Mouse (Mus musculus): Measurements from ENCODE around the gene Calhm5.

Gene Calhm5

GRCm38 (mm10) chr10:34069606-34070005, 26.7 kb downstream of the Calhm5 start:
- no peak for DNase-seq

GRCm38 (mm10) chr10:34066591-34066990, 29.7 kb downstream of the Calhm5 start:
- DNase-seq = no peak

DNA sequence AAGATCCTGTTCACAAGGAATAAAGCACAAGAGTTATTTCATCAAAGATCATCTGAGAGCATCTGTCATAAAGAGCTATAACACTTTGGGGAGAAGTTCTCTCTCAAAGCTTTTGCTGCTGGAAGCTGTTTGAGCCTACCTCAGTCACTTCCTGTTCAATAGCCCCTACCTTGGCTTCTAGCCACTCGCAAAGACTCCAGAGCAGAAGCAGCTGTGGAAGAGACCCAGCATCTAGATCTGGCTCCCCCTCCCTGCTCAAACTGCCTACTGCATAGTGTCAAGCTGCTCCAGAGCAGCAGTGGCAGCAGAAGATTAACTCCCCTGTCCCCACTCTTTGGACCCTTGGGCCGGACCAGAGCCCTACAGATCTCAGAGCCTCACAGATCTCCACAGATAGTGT, 42.3 kb downstream of the Calhm5 start:
- no peak for DNase-seq

- DNase-seq = no peak
Measured at GRCm38 (mm10) chr10:34044210-34044609, 52.1 kb downstream of the Calhm5 start, which contains the start of gene Calhm4. Calhm4 (minus strand) TSS chr10:34044310.

Measured in cerebellum, adult 9-10 months (tissue).